Mouse (Mus musculus): Measurements from ENCODE around the gene Dip2b.

DNA sequence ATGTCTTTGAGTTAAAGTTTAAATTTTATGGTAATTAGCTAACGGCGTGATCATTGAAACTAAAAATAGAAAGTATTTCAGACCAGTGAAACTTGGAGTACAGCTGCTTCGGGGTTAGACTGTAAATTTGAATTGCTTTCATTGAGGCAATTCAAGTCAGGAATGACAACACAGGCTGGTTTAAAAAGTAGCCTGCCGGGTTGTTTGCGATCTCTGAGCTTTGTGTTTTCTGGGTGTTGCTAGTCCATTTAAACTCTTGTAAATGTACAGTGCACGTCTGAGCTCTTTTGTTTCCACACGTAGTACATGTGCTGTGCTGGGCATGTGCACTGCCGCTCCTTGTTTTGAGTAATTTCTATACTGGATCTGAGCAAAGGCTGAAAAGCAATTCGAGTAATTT, 28.2 kb downstream of the Dip2b start:
- TF ChIP-seq POLR2A (IDR thresholded peaks at IDR 0.05; ENCODE audit: extremely low read depth, insufficient read depth, low read length): no peak
- no peak for TF ChIP-seq CTCF (IDR thresholded peaks at IDR 0.05; ENCODE audit: low read depth, low read length)
